Mouse (Mus musculus): ENCODE measurements around the gene Thap4.
A peak's percentile ranks its signal among the peaks of the same experiment; 100 is the strongest.
"Not testable (repeated sequence)": the region's sequence is repeated elsewhere in the genome, so short reads cannot be mapped to it uniquely, and the experiment has no call there.

Gene Thap4

GRCm38 (mm10) chr1:93754573-93755290 is at the start of gene Thap4:
Gene Thap4, minus strand, starts transcription at chr1:93754864.
- peak; percentile 84 to 91 for DNase-seq

GRCm38 (mm10) chr1:93803556-93804507 is 49.2 kb upstream of the Thap4 start, which contains the start of gene Ing5:
Gene Ing5, plus strand, starts transcription at chr1:93803965.
- peak; percentile 99 to 100 for DNase-seq

- no peak for DNase-seq
Measured at GRCm38 (mm10) chr1:93802771-93803170, 48.1 kb upstream of the Thap4 start.

DNA sequence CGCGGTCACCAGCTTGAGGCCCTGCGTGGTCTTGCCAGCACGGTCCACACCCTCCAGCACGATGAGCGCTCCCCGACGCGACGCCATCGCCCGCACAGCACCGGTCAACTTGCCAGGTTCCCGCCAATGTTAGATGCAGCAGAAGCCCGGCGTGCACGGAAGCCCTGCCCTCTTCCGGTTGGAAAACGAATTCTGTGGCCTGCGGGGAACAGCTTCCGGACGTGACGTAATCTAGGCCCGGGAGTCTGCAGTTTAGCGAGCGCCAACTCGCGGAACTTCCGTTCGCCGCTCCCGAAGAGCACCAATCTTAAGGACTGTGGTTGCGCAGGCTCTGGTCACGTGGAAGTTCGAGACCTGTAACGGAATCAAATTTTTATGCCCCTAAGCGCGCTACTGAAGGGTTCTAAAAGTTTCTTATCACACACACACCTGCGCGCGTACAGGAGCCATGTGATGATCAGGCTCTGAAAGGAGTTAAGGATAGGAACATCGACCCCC is 47.1 kb upstream of the Thap4 start, which contains the start of gene Dtymk:
Gene Dtymk, minus strand, starts transcription at position 194 of the 498 bp plus-strand sequence.
- peak; percentile 84 to 87 for DNase-seq

- peak in 1 of 2 experiments; percentile 4 for DNase-seq
Measured at GRCm38 (mm10) chr1:93800670-93801503, 46.2 kb upstream of the Thap4 start.

DNA sequence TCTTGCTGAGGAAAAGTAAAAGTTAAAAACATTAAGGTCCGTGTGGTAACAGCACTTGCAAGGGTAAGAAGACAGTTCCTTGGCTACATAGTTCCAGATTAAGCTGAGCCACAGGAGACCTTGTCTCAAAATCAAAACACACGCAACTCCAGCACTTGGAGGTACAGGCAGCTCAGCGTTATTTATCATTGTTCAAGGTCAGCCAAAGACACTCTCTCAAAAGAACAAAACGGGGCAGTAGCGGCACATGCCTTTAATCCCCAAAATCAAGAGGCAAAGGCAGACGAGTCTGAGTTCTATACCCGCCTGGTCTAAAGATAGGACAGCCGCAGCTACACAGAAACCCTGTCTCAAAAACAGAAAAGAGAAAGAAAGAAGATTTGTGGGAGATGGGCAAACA is 41.2 kb upstream of the Thap4 start:
- no peak for DNase-seq

DNA sequence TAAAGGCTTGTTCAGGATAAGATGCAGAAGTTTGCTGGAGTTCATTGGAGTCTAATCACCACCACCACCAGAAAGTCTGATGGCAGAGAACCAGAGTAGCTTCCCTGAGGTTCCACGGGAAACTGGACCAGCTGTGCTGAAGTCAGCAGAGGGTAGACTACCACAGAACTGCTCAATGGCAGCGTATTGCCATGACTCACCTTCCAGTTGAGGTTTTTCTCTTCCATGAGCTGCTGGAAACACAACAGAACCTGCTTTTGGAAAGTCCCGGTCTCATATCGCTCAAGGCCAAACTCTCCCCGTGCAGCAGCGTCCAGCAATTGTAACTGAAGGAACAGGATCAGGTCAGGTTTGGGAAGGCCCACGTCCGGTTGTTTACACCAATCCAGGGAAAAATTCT is 39.9 kb upstream of the Thap4 start:
- no peak for DNase-seq

DNA sequence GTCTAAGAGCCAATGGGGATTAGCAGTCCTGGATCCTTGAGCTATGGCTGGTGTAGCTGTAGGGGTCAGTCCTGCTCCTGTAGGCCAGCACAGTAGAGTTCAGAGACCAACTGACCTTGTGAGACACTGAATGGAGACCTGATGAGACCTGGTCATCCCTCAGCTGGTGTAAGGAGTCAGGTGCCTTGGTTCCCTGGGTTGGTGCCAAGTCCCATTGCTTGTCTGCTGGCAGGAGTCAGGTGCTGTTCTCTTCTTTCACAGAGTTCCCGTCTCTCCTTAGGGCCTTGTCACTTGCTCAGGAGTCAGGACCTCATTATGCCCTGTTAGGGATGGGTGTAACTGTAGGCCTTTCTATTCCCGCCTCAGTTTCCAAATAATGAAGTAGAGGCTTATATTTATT is 32.2 kb upstream of the Thap4 start:
- no peak for DNase-seq

DNA sequence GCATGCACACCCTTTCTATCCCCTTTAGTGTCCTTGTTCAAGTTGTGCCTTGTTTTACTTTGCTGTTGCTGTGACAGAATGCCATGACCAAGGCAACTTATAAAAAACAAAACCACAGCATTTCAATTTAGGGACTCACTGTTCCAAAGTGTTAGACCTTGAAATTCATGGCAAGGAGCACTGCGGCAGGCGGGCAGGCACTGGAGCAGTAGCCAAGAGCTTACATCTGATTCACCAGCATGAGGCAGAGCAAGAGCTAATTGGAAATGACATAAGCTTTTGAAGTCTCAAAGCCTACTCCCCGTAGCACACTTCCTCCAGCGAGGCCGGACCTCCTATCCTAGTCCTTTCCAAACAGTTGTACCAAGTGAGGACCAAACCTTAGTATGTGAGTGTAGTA is 22.0 kb upstream of the Thap4 start:
- no peak for DNase-seq

- no peak for DNase-seq
Measured at GRCm38 (mm10) chr1:93769901-93770300, 15.2 kb upstream of the Thap4 start.

- DNase-seq, result no peak
Measured at GRCm38 (mm10) chr1:93767600-93767999, 12.9 kb upstream of the Thap4 start.

- no peak for DNase-seq
Measured at GRCm38 (mm10) chr1:93764871-93765591, 10.4 kb upstream of the Thap4 start.

GRCm38 (mm10) chr1:93763531-93763930 is 8.9 kb upstream of the Thap4 start:
- not testable (repeated sequence) for DNase-seq

DNA sequence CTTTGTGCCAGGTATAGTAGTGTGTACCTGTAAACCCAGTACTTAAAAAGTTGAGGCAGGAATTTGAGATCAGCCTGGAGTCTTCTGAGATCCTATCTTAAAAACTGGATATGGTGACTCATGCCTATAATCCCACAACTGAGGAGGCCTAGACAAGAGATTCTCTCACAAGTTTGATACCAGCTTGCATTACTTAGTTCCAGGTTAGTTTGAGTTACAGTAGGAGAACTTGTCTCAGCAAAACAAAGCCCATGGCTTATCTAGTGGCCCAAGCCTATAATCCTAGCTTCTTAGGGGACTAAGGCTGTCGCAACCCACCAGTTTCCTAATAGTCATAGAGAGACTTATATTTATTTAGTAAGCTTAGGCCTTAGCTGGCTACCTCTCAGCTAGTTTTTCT is 5.4 kb upstream of the Thap4 start:
- DNase-seq, result no peak

DNA sequence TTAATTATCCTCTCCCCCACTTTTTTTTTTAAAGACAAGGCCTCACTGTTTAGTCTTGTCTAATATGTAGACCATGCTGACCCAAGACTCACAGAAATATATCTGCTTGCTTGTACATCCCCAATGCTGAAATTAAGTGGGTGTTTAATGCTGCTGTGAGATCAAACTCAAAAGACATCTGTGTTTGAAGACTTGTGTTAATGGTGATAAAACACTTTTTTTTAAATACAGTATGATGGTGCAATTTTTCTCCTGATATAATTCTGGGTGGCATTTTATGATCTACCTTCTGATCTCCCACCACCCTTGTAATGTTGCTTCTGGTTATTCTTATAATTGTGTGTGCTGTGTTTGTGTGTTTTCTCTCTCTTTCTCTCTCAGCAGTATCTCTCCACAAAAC is 1.5 kb upstream of the Thap4 start:
- no peak for DNase-seq

GRCm38 (mm10) chr1:93755618-93756017 is 954 bp upstream of the Thap4 start:
- no peak for DNase-seq

- no peak for DNase-seq
Measured at GRCm38 (mm10) chr1:93755291-93755610, 587 bp upstream of the Thap4 start.

DNA sequence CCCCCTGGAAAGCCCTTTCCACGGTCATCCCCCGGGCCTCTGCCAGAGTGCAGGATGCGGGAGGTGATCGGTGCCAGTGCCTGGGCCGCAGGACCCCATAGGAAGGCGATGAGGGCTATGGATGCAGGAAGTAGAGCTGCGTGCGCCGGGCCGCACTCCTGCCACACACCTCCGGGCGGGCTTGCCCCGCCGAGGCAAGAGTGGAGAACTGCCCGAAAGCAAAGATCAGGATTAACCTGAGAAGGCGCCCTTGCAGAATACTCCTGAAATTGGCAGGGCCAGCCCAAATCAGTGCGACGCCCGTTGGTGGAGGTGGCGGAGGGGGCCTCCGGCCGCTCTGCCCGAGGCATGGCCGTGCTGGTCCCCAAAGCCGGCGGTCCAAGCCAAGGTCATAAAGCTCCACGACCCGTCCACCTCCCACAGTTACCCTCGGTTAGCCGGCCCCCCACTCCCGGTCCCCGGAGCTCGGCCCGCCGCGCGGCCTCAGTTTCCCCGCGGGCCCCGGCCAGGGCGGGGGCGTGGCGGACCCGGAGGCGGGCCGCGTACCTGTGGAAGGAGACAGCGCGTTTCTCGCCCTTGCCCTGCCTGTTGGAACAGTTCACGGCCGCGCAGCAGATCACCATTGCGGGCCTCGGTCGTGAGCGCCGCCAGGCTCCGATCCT is 622 bp downstream of the Thap4 start:
- no peak for DNase-seq

DNA sequence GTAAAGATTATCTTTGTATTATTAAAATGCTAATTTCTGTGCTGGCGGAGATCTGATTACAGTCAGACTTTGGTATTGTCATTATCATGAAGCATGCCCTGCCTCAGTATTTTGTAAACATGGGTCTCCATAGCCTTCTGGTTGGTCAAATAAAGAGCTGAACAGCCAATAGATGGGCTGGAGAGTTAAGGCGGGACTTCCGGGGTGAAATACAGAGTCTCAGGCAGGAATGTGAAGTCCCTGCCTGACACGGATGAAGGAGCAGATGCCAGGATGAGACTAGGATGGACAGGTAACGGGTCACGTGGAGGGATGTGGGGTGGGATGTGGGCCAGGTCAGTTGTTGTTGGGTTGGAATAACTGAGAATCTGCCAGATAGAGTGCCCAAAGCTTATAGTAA is 3.4 kb downstream of the Thap4 start, which contains the start of gene Atg4b:
Gene Atg4b, plus strand, starts transcription at position 211 of the 400 bp plus-strand sequence.
- no peak for DNase-seq

- no peak for DNase-seq
Measured at GRCm38 (mm10) chr1:93748539-93748938, 6.1 kb downstream of the Thap4 start.

GRCm38 (mm10) chr1:93746179-93746578 is 8.5 kb downstream of the Thap4 start:
- no peak for DNase-seq
